Mouse (Mus musculus) hindlimb bud, embryonic 11.5 days (tissue): Measurements from ENCODE around the gene Ccr1l1.

ENCODE experiments used
- DNase-seq: peaks from one replicate; pipeline ENCODE4 v3.0.0-alpha.2; 2012; ENCODE audit warnings: low read depth, low spot score; ENCODE audit errors: extremely low spot score

Ccr1l1 gene

GRCm38 (mm10) chr9:123964776-123965175 lies 13.4 kb downstream of the Ccr1l1 start:
- DNase-seq: no peak

GRCm38 (mm10) chr9:123960161-123960560 lies 18.0 kb downstream of the Ccr1l1 start:
- DNase-seq: no peak

GRCm38 (mm10) chr9:123957911-123958413 lies 20.2 kb downstream of the Ccr1l1 start:
- DNase-seq: no peak

GRCm38 (mm10) chr9:123956892-123957291 lies 21.3 kb downstream of the Ccr1l1 start:
- DNase-seq: no peak

- DNase-seq: no peak
These were observed 24.7 kb downstream of the Ccr1l1 start for GRCm38 (mm10) chr9:123953551-123953950.

- no peak for DNase-seq
These were observed 27.0 kb downstream of the Ccr1l1 start for GRCm38 (mm10) chr9:123951176-123951575.

GRCm38 (mm10) chr9:123949432-123949831 lies 28.8 kb downstream of the Ccr1l1 start:
- DNase-seq: no peak

GRCm38 (mm10) chr9:123947815-123948214 lies 30.4 kb downstream of the Ccr1l1 start:
- DNase-seq: no peak

- DNase-seq: no peak
These were observed 36.2 kb downstream of the Ccr1l1 start for GRCm38 (mm10) chr9:123942025-123942424.

GRCm38 (mm10) chr9:123941316-123941715 lies 36.9 kb downstream of the Ccr1l1 start:
- no peak for DNase-seq

GRCm38 (mm10) chr9:123940628-123941027 lies 37.6 kb downstream of the Ccr1l1 start:
- DNase-seq: no peak

GRCm38 (mm10) chr9:123940168-123940567 lies 38.0 kb downstream of the Ccr1l1 start:
- DNase-seq: no peak

- DNase-seq: no peak
These were observed 40.2 kb downstream of the Ccr1l1 start for GRCm38 (mm10) chr9:123937989-123938388.

- no peak for DNase-seq
These were observed 41.5 kb downstream of the Ccr1l1 start for GRCm38 (mm10) chr9:123936604-123937280.

GRCm38 (mm10) chr9:123935776-123936175 lies 42.4 kb downstream of the Ccr1l1 start:
- no peak for DNase-seq

- no peak for DNase-seq
These were observed 42.9 kb downstream of the Ccr1l1 start for GRCm38 (mm10) chr9:123935346-123935745.

GRCm38 (mm10) chr9:123933716-123934445 lies 44.3 kb downstream of the Ccr1l1 start:
- DNase-seq: no peak

GRCm38 (mm10) chr9:123932911-123933675 lies 45.1 kb downstream of the Ccr1l1 start:
- no peak for DNase-seq

GRCm38 (mm10) chr9:123931761-123932700 lies 46.2 kb downstream of the Ccr1l1 start:
- DNase-seq: no peak

GRCm38 (mm10) chr9:123930926-123931325 lies 47.3 kb downstream of the Ccr1l1 start:
- no peak for DNase-seq
